Mouse (Mus musculus) CH12.LX (cell line): ENCODE data around the gene Tbx21. TPM values are rescaled to one million over a fixed set of nuclear protein-coding genes. Genes with fewer than 3 reads are reported as not detected.

ENCODE experiments used
- DNase-seq: peaks from one replicate; pipeline ENCODE4 v3.0.0-alpha.2; 2013; ENCODE audit errors: extremely low read depth
- H3K27ac ChIP-seq: 2 replicates; pipeline ENCODE4 v1.5.1; 2012; ENCODE audit warnings: low read depth, mild to moderate bottlenecking, control low read depth, moderate library complexity; ENCODE audit not compliant: insufficient read depth
- H3K27me3 ChIP-seq: replicated peaks from 2 replicates; pipeline ENCODE3; 2012; ENCODE audit warnings: inconsistent platforms
- H3K36me3 ChIP-seq, 2 experiments: replicated peaks in 1 of 2; 2 replicates each; pipeline versions ENCODE3 to v1.6.1; 2012; ENCODE audit warnings: inconsistent platforms in 1 of 2, low read length in 1 of 2, mild to moderate bottlenecking in 1 of 2, mixed read lengths in 1 of 2, moderate library complexity in 1 of 2; ENCODE audit not compliant: control insufficient read depth in 1 of 2, insufficient read depth in 1 of 2
- H3K4me1 ChIP-seq, 2 experiments: 2 replicates each; pipeline ENCODE4 v1.6.1; 2012; ENCODE audit warnings: inconsistent platforms in 1 of 2, moderate library complexity in 1 of 2; ENCODE audit not compliant: insufficient read depth in 2 of 2, control insufficient read depth in 1 of 2
- H3K4me2 ChIP-seq: 2 replicates; pipeline ENCODE4 v1.6.1; 2012; ENCODE audit warnings: low read depth, mild to moderate bottlenecking, control low read depth; ENCODE audit not compliant: poor library complexity, insufficient read depth, severe bottlenecking
- H3K4me3 ChIP-seq, 3 experiments: fragments of 150-350 bp in 1 of 3; sonication (generic) in 1 of 3; replicated peaks in 1 of 3; 2 replicates each; pipeline versions ENCODE3 to v1.5.1; 2011 to 2012; ENCODE audit warnings: low read depth in 2 of 3, low read length in 2 of 3, mild to moderate bottlenecking in 2 of 3, moderate library complexity in 2 of 3, control low read depth in 1 of 3, improper control_type of control experiment in 1 of 3, inconsistent platforms in 1 of 3, mixed read lengths in 1 of 3; ENCODE audit not compliant: poor library complexity in 1 of 3
- H3K79me2 ChIP-seq: replicated peaks from 2 replicates; pipeline ENCODE4 v1.6.1; 2012; ENCODE audit warnings: mild to moderate bottlenecking, moderate library complexity; ENCODE audit not compliant: control insufficient read depth, poor library complexity, insufficient read depth, severe bottlenecking; ENCODE audit errors: extremely low read depth
- H3K9ac ChIP-seq: 2 replicates; pipeline ENCODE4 v1.6.1; 2012; ENCODE audit warnings: low read depth, mild to moderate bottlenecking, control low read depth, moderate library complexity; ENCODE audit not compliant: insufficient read depth
- H3K9me3 ChIP-seq: replicated peaks from 2 replicates; pipeline ENCODE3; 2012; ENCODE audit warnings: low read length, inconsistent platforms, mixed read lengths
- BHLHE40 ChIP-seq: IDR thresholded peaks from 2 replicates; pipeline ENCODE4 v1.6.1; 2011; ENCODE audit warnings: mild to moderate bottlenecking, low read depth, low read length, improper control_type of control experiment
- CHD1 ChIP-seq: IDR thresholded peaks from 2 replicates; pipeline ENCODE4 v1.6.1; 2012; ENCODE audit warnings: low read depth, low read length, improper control_type of control experiment, inconsistent platforms
- CHD2 ChIP-seq: IDR thresholded peaks from 2 replicates; pipeline ENCODE4 v1.6.1; 2011; ENCODE audit warnings: low read length, improper control_type of control experiment
- E2F4 ChIP-seq: IDR thresholded peaks from 2 replicates; pipeline ENCODE4 v1.6.1; 2011; ENCODE audit warnings: low read depth, low read length, improper control_type of control experiment; ENCODE audit not compliant: insufficient replicate concordance
- ELF1 ChIP-seq: IDR thresholded peaks from 2 replicates; pipeline ENCODE4 v1.6.1; 2014; ENCODE audit warnings: low read depth, mild to moderate bottlenecking, inconsistent platforms, low read length, improper control_type of control experiment
- EP300 ChIP-seq: IDR thresholded peaks from 2 replicates; pipeline ENCODE4 v1.6.1; 2011; ENCODE audit warnings: low read length, improper control_type of control experiment
- ETS1 ChIP-seq: conservative IDR thresholded peaks from 2 replicates; pipeline ENCODE4 v1.6.1; 2012; ENCODE audit warnings: low read depth, mild to moderate bottlenecking, inconsistent platforms, low read length, improper control_type of control experiment, moderate library complexity
- HCFC1 ChIP-seq: IDR thresholded peaks from 2 replicates; pipeline ENCODE4 v1.6.1; 2012; ENCODE audit warnings: low read depth, mild to moderate bottlenecking, inconsistent platforms, low read length, improper control_type of control experiment
- IRF4 ChIP-seq: IDR thresholded peaks from 2 replicates; pipeline ENCODE4 v1.6.1; 2014; ENCODE audit warnings: low read depth, mild to moderate bottlenecking, inconsistent platforms, low read length, improper control_type of control experiment
- JUN ChIP-seq: IDR thresholded peaks from 2 replicates; pipeline ENCODE4 v1.6.1; 2011; ENCODE audit warnings: low read depth, mild to moderate bottlenecking, low read length, improper control_type of control experiment, moderate library complexity; ENCODE audit not compliant: insufficient read depth
- JUND ChIP-seq: conservative IDR thresholded peaks from 2 replicates; pipeline ENCODE4 v1.6.1; 2011; ENCODE audit warnings: low read depth, low read length, improper control_type of control experiment
- KAT2A ChIP-seq: IDR thresholded peaks from 2 replicates; pipeline ENCODE4 v1.6.1; 2012; ENCODE audit warnings: low read length, improper control_type of control experiment, inconsistent platforms; ENCODE audit not compliant: insufficient replicate concordance
- MAFK ChIP-seq: IDR thresholded peaks from 2 replicates; pipeline ENCODE4 v1.6.1; 2011; ENCODE audit warnings: low read length, improper control_type of control experiment; ENCODE audit not compliant: insufficient replicate concordance
- MAX ChIP-seq: IDR thresholded peaks from 2 replicates; pipeline ENCODE4 v1.6.1; 2011; ENCODE audit warnings: low read length, improper control_type of control experiment
- MAZ ChIP-seq: IDR thresholded peaks from 2 replicates; pipeline ENCODE4 v1.6.1; 2012; ENCODE audit warnings: low read depth, mild to moderate bottlenecking, inconsistent platforms, low read length, improper control_type of control experiment, moderate library complexity
- MEF2A ChIP-seq: IDR thresholded peaks from 2 replicates; pipeline ENCODE4 v1.6.1; 2014; ENCODE audit warnings: low read depth, mild to moderate bottlenecking, inconsistent platforms, low read length, improper control_type of control experiment, borderline replicate concordance
- MXI1 ChIP-seq: IDR thresholded peaks from 2 replicates; pipeline ENCODE4 v1.6.1; 2011; ENCODE audit warnings: mild to moderate bottlenecking, low read depth, low read length, improper control_type of control experiment
- MYC ChIP-seq: IDR thresholded peaks from 2 replicates; pipeline ENCODE4 v1.6.1; 2011; ENCODE audit warnings: low read depth, mild to moderate bottlenecking, improper control_type of control experiment, low read length
- NELFE ChIP-seq: IDR thresholded peaks from 2 replicates; pipeline ENCODE4 v1.6.1; 2011; ENCODE audit warnings: low read depth, low read length, improper control_type of control experiment
- NRF1 ChIP-seq: IDR thresholded peaks from 2 replicates; pipeline ENCODE4 v1.6.1; 2014; ENCODE audit warnings: low read depth, mild to moderate bottlenecking, inconsistent platforms, low read length, improper control_type of control experiment, moderate library complexity
- POLR2A ChIP-seq: IDR thresholded peaks from 2 replicates; pipeline ENCODE4 v1.6.1; 2011; ENCODE audit warnings: low read depth, mild to moderate bottlenecking, improper control_type of control experiment, low read length
- POLR2AphosphoS2 ChIP-seq: IDR thresholded peaks from 2 replicates; pipeline ENCODE4 v1.6.1; 2011; ENCODE audit warnings: low read depth, low read length, improper control_type of control experiment
- RAD21 ChIP-seq: IDR thresholded peaks from 2 replicates; pipeline ENCODE4 v1.6.1; 2011; ENCODE audit warnings: low read depth, mild to moderate bottlenecking, low read length, improper control_type of control experiment, moderate library complexity
- RCOR1 ChIP-seq: conservative IDR thresholded peaks from 2 replicates; pipeline ENCODE4 v1.6.1; 2012; ENCODE audit warnings: low read depth, mild to moderate bottlenecking, inconsistent platforms, low read length, improper control_type of control experiment
- SIN3A ChIP-seq: IDR thresholded peaks from 2 replicates; pipeline ENCODE4 v1.6.1; 2012; ENCODE audit warnings: low read length, improper control_type of control experiment, inconsistent platforms
- SMC3 ChIP-seq: IDR thresholded peaks from 2 replicates; pipeline ENCODE4 v1.6.1; 2011; ENCODE audit warnings: low read depth, low read length, improper control_type of control experiment
- TBP ChIP-seq: conservative IDR thresholded peaks from 2 replicates; pipeline ENCODE4 v1.6.1; 2011; ENCODE audit warnings: low read depth, low read length, improper control_type of control experiment
- TCF12 ChIP-seq: IDR thresholded peaks from 2 replicates; pipeline ENCODE4 v1.6.1; 2014; ENCODE audit warnings: low read depth, mild to moderate bottlenecking, inconsistent platforms, low read length, improper control_type of control experiment
- UBTF ChIP-seq: IDR thresholded peaks from 2 replicates; pipeline ENCODE4 v1.6.1; 2012; ENCODE audit warnings: low read depth, mild to moderate bottlenecking, inconsistent platforms, low read length, improper control_type of control experiment, moderate library complexity
- USF1 ChIP-seq: IDR thresholded peaks from 2 replicates; pipeline ENCODE4 v1.6.1; 2014; ENCODE audit warnings: low read depth, mild to moderate bottlenecking, inconsistent platforms, low read length, improper control_type of control experiment
- USF2 ChIP-seq: conservative IDR thresholded peaks from 2 replicates; pipeline ENCODE4 v1.6.1; 2011; ENCODE audit warnings: low read depth, low read length, improper control_type of control experiment
- ZC3H11A ChIP-seq: IDR thresholded peaks from 2 replicates; pipeline ENCODE4 v1.6.1; 2012; ENCODE audit warnings: low read depth, mild to moderate bottlenecking, inconsistent platforms, low read length, improper control_type of control experiment
- ZKSCAN1 ChIP-seq: IDR thresholded peaks from 2 replicates; pipeline ENCODE4 v1.6.1; 2012; ENCODE audit warnings: low read depth, inconsistent platforms, low read length, improper control_type of control experiment, borderline replicate concordance
- ZMIZ1 ChIP-seq: IDR thresholded peaks from 2 replicates; pipeline ENCODE4 v1.6.1; 2012; ENCODE audit warnings: low read depth, mild to moderate bottlenecking, inconsistent platforms, low read length, improper control_type of control experiment
- ZNF384 ChIP-seq: IDR thresholded peaks from 2 replicates; pipeline ENCODE4 v1.6.1; 2012; ENCODE audit warnings: low read depth, low read length, improper control_type of control experiment, inconsistent platforms
- dilution Hi-C: fragments of 300-500 bp; cut with MboI; formaldehyde crosslinking; loops from 2 replicates; pipeline ENCODE4 v1.14.3; 2020; ENCODE audit warnings: low sequenced_read_pairs; ENCODE audit not compliant: extremely low pct_unique_long_range_greater_than_20kb, extremely low pct_ligation_motif_present
- in situ Hi-C: fragments of 300-500 bp; cut with MboI; formaldehyde crosslinking; loops from 3 replicates; pipeline ENCODE4 v1.14.3; 2019; ENCODE audit warnings: low sequenced_read_pairs, low pct_ligation_motif_present, low pct_unique_long_range_greater_than_20kb, mixed read lengths
- polyA plus RNA-seq: library from polyadenylated mRNA; unstranded; fragments of >175 nt; gene quantifications from 2 replicates; pipeline ENCODE4 v1.2.1, GENCODE M21; 2012; ENCODE audit warnings: low read depth; ENCODE audit not compliant: insufficient read length
- total RNA-seq, 2 experiments: library from RNA; depleted of rRNA; stranded (reverse); fragments of 300-350 nt in 1 of 2; fragments of >200 nt in 1 of 2; gene quantifications; 2 replicates each; pipeline ENCODE4 v1.2.3; 2012 to 2014

Tbx21 gene
- total and polyA plus RNA-seq, 3 experiments, result 0.08 to 0.09 TPM; not detected in 1

DNA sequence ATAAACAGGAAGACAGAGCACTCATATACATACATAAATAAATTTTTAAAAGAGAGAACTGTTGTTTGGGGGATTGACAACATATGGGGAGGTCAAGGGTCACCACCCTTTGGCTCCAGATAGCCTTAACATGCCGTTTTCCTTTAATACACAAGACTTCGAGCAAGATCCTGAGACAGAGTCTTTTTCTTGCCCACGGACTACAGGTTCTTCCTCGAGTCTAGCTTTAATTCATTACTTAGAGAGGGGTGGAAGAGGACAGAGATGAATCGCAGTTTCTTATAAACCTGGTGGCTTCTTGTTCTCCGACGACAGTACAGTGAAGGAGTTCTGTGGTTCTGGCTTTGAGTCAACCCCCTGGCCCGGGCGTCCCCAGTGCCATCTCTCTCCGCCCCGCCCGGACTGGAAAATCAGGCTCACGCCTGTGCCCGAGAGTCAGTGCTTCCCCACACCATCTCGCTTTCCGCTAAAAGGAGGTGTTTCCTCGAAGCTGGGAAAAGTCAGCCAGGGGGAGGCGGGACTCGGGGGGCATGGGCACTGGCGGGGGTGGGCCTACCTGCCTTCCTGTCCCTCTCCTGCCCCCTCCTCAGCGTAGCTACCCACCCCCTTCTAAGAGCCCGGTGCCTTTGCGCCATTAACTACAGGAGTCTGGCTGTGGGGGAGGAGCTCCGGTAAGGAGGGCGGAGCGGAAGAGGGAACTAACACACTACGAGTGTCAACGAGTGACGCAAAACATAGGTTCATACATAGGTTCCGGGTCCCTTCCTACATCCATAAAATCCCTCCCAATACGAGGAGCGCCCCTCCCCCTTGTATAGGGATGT is 11.7 kb upstream of the Tbx21 start:
- H3K4me1 ChIP-seq, result peaks cover 52 to 95% of the 10 kb centered on the region in 2 experiments
- no peaks in the 10 kb centered on the region for H3K36me3 ChIP-seq
- in situ Hi-C loops (no loop called here), dilution Hi-C loops (no loop called here)
- H3K9ac ChIP-seq, result peak overlapping the region; percentile 65
- H3K27ac ChIP-seq, result peak overlapping the region; percentile 77
- TF ChIP-seq BHLHE40, result peak; percentile 93
- 0 out of 2 replicates have a peak, but pooled peaks have one; percentile 53 for TF ChIP-seq KAT2A
- peak; percentile 45; the same call in 1 of the 2 replicates for TF ChIP-seq POLR2AphosphoS2
- TF ChIP-seq MAX, result peak; percentile 84
- TF ChIP-seq NRF1, result peak; percentile 36
- peak; percentile 80 for TF ChIP-seq ELF1
- TF ChIP-seq POLR2A, result peak; percentile 67
- TF ChIP-seq MEF2A, result peak; percentile 93
- peak; percentile 15 for TF ChIP-seq RAD21
- TF ChIP-seq ZKSCAN1, result no peak
- TF ChIP-seq TCF12, result peak; percentile 87
- no peak for TF ChIP-seq USF1
- peak; percentile 96 for TF ChIP-seq JUND
- TF ChIP-seq USF2, result no peak
- TF ChIP-seq SIN3A, result peak; percentile 81
- peak; percentile 67; the same call in 1 of the 2 replicates for TF ChIP-seq UBTF
- TF ChIP-seq ETS1, result peak; percentile 96
- TF ChIP-seq MAZ, result peak; percentile 99
- TF ChIP-seq MXI1, result peak; percentile 86
- TF ChIP-seq ZC3H11A, result no peak
- TF ChIP-seq IRF4, result peak; percentile 100
- TF ChIP-seq MAFK, result peak; percentile 85
- peak; percentile 53; the same call in 1 of the 2 replicates for TF ChIP-seq MYC
- peak; percentile 98 for TF ChIP-seq EP300
- TF ChIP-seq CHD1, result peak; percentile 68
- TF ChIP-seq NELFE, result peak; percentile 40
- TF ChIP-seq ZMIZ1, result peak; percentile 36; the same call in 1 of the 2 replicates
- peak; percentile 94 for TF ChIP-seq JUN
- no peak; the same call in 1 of the 2 replicates for TF ChIP-seq TBP
- peak; percentile 47; the same call in 1 of the 2 replicates for TF ChIP-seq HCFC1
- TF ChIP-seq SMC3, result peak; percentile 25; the same call in 1 of the 2 replicates
- TF ChIP-seq E2F4, result no peak
- no peak for TF ChIP-seq ZNF384
- TF ChIP-seq RCOR1, result peak; percentile 99
- peak; percentile 84 for TF ChIP-seq CHD2
- H3K4me3 ChIP-seq, result peak overlapping the region; percentile 38 to 50 (median 39)
- no peaks in the 10 kb centered on the region for H3K9me3 ChIP-seq
- no peaks in the 10 kb centered on the region for H3K27me3 ChIP-seq
- H3K4me2 ChIP-seq, result peak overlapping the region; percentile 88
- no peaks in the 10 kb centered on the region for H3K79me2 ChIP-seq
- DNase-seq, result peak; percentile 97
